Mouse (Mus musculus) heart, adult 2 months (tissue): ENCODE data around the gene Hhipl1.

ENCODE experiments used
- CTCF ChIP-seq: fragments of 200-600 bp; IDR thresholded peaks from 2 replicates; pipeline ENCODE4 v1.8.1; 2022; ENCODE audit warnings: antibody characterized with exemption, mild to moderate bottlenecking, moderate library complexity
- POLR2A ChIP-seq: fragments of 200-500 bp; IDR thresholded peaks from 2 replicates; pipeline ENCODE4 v1.6.1; 2011; ENCODE audit warnings: mild to moderate bottlenecking, low read depth, low read length, control low read depth; ENCODE audit not compliant: insufficient read depth

GRCm38 (mm10) chr12:108313244-108313772 is 7.2 kb downstream of the Hhipl1 start:
- TF ChIP-seq POLR2A (no peak), CTCF (no peak)
